Mouse (Mus musculus) large intestine, adult 2 months (tissue): ENCODE measurements around the gene Efna5. TPM values are rescaled to one million over a fixed set of nuclear protein-coding genes. Genes with fewer than 3 reads are reported as not detected.

Experiments used
- DNase-seq: peaks from one replicate; pipeline ENCODE4 v3.0.0-alpha.2; 2012; ENCODE audit warnings: low read depth, low spot score
- WGBS: fragments of 180-500 bp; shearing (Covaris S2); methylation state at CpG from one replicate; pipeline ENCODE4 v1.1.7; 2018; 5-methylcytosine and 5-hydroxymethylcytosine counted together
- polyA plus RNA-seq: library from polyadenylated mRNA; depleted of rRNA; stranded (reverse); fragments of >200 nt; gene quantifications from 2 replicates; pipeline ENCODE4 v1.2.3, GENCODE M21; 2012

Gene Efna5
- polyA plus RNA-seq, 1 experiment, result 0.88 TPM

- 76% methylated on average over 9 of the region's 9 CpGs for WGBS
- DNase-seq, result no peak
Measured at GRCm38 (mm10) chr17:62590685-62591460, 290.2 kb downstream of the Efna5 start.

GRCm38 (mm10) chr17:62580127-62580526, 301.0 kb downstream of the Efna5 start:
- 68% methylated on average over 6 of the region's 6 CpGs for WGBS
- DNase-seq, result no peak

GRCm38 (mm10) chr17:62579618-62580017, 301.5 kb downstream of the Efna5 start:
- no peak for DNase-seq
- WGBS, result 64% methylated on average over 6 of the region's 6 CpGs

GRCm38 (mm10) chr17:62574499-62575265, 306.4 kb downstream of the Efna5 start:
- DNase-seq, result no peak
- 71% methylated on average over 9 of the region's 9 CpGs for WGBS

- 51% methylated on average over 1 of the region's 1 CpGs for WGBS
- no peak for DNase-seq
Measured at GRCm38 (mm10) chr17:62570101-62570500, 311.0 kb downstream of the Efna5 start.

- DNase-seq, result no peak
- 75% methylated on average over 4 of the region's 4 CpGs for WGBS
Measured at GRCm38 (mm10) chr17:62568019-62568418, 313.1 kb downstream of the Efna5 start.

- WGBS, result 77% methylated on average over 1 of the region's 1 CpGs
- no peak for DNase-seq
Measured at GRCm38 (mm10) chr17:62565632-62566031, 315.5 kb downstream of the Efna5 start.

GRCm38 (mm10) chr17:62562439-62562838, 318.7 kb downstream of the Efna5 start:
- no peak for DNase-seq
- 27% methylated on average over 7 of the region's 7 CpGs for WGBS

GRCm38 (mm10) chr17:62557215-62557614, 323.9 kb downstream of the Efna5 start:
- peak; percentile 74 for DNase-seq
- WGBS, result 20% methylated on average over 6 of the region's 6 CpGs
